Mouse (Mus musculus): Measurements from ENCODE around the gene Tcea2.

Gene Tcea2

GRCm38 (mm10) chr2:181713749-181714148, 33.6 kb downstream of the Tcea2 start:
- in situ Hi-C loops (cut with MseI, MboI): loop anchor here in 1 of 2 experiments (10.0 kb wide), 1 partner anchor 151 kb away; the partner anchor contains the start of gene Polr3k

GRCm38 (mm10) chr2:181714903-181715326, 34.8 kb downstream of the Tcea2 start, which contains the start of gene Oprl1:
Oprl1 (plus strand) TSS chr2:181715016.
- in situ Hi-C loops (cut with MseI, MboI): loop anchor here in 1 of 2 experiments (5.0 to 10.0 kb wide), 2 partner anchors 52 to 150 kb away; partner anchors contain the start of gene Polr3k

GRCm38 (mm10) chr2:181715382-181715781, 35.3 kb downstream of the Tcea2 start:
- in situ Hi-C loops (cut with MseI, MboI): loop anchor here in 1 of 2 experiments (5.0 to 10.0 kb wide), 2 partner anchors 52 to 149 kb away; partner anchors contain the start of gene Polr3k

GRCm38 (mm10) chr2:181716991-181717390, 36.9 kb downstream of the Tcea2 start:
- in situ Hi-C loops (cut with MseI, MboI): loop anchor here in 1 of 2 experiments (5.0 to 10.0 kb wide), 2 partner anchors 50 to 148 kb away; partner anchors contain the start of gene Polr3k

GRCm38 (mm10) chr2:181720061-181720460, 40.0 kb downstream of the Tcea2 start:
- in situ Hi-C loops (cut with MseI, MboI): loop anchor here in 1 of 2 experiments (10.0 kb wide), 1 partner anchor 145 kb away; the partner anchor contains the start of gene Polr3k

GRCm38 (mm10) chr2:181721200-181721599, 41.1 kb downstream of the Tcea2 start:
- in situ Hi-C loops (cut with MseI, MboI): loop anchor here in 1 of 2 experiments (10.0 kb wide), 1 partner anchor 144 kb away; the partner anchor contains the start of gene Polr3k

- in situ Hi-C loops (cut with MseI, MboI): loop anchor here in 1 of 2 experiments (10.0 kb wide), 1 partner anchor 143 kb away; the partner anchor contains the start of gene Polr3k
Measured at GRCm38 (mm10) chr2:181722213-181722612, 42.1 kb downstream of the Tcea2 start.

GRCm38 (mm10) chr2:181727659-181728262, 47.7 kb downstream of the Tcea2 start:
- in situ Hi-C loops (cut with MseI, MboI): loop anchor here in 1 of 2 experiments (10.0 kb wide), 1 partner anchor 137 kb away; the partner anchor contains the start of gene Polr3k

GRCm38 (mm10) chr2:181730051-181730450, 49.9 kb downstream of the Tcea2 start:
- in situ Hi-C loops (cut with MseI, MboI): no loop called here
